Mouse (Mus musculus) gastrocnemius, postnatal 14 days (tissue): ENCODE measurements around the gene Irgc1. TPM values are rescaled to one million over a fixed set of nuclear protein-coding genes. Genes with fewer than 3 reads are reported as not detected.

Source experiments
- DNase-seq: peaks from one replicate; pipeline ENCODE4 v3.0.0; 2021; ENCODE audit warnings: mixed read lengths
- intact Hi-C: fragments of 180-260 bp; cut with DNase I; formaldehyde crosslinking; loops from one replicate; pipeline ENCODE4 v1.15.1; 2025; ENCODE audit warnings: low total_unique reads
- total RNA-seq, 2 experiments: library from RNA; stranded (reverse); gene quantifications; 2 replicates each; pipeline ENCODE4 v1.2.3; 2021

The Irgc1 gene
- total RNA-seq, 2 experiments from 2014 or later: 0.12 TPM; not detected in 1

- intact Hi-C loops: no loop called here
- DNase-seq: no peak
Observed at GRCm38 (mm10) chr7:24382730-24383372, 69.2 kb downstream of the Irgc1 start.

Other genes starting within 250 kb of the Irgc1 start
- gene Zfp111, start 240.9 kb downstream of the Irgc1 start, total RNA-seq: 1 to 10 TPM; 3.6 to 4.7 TPM
- 1 to 10 TPM; 1.5 to 1.7 TPM for gene Zfp109, start 214.7 kb downstream of the Irgc1 start, total RNA-seq
- 1 to 10 TPM; 1.4 TPM for gene Zfp108, start 197.5 kb downstream of the Irgc1 start, total RNA-seq
- 1 to 10 TPM; 3.0 to 3.7 TPM for gene Zfp93, start 181.9 kb downstream of the Irgc1 start, total RNA-seq
- 1 to 10 TPM; 2.6 to 3.8 TPM for gene Zfp61, start 151.1 kb downstream of the Irgc1 start, total RNA-seq
- 1 to 10 TPM; 1.7 to 2.4 TPM for gene Zfp94, start 135.6 kb downstream of the Irgc1 start, total RNA-seq
- gene Tescl, start 118.4 kb downstream of the Irgc1 start, total RNA-seq: not detected
- gene Lypd5, start 103.1 kb downstream of the Irgc1 start, total RNA-seq: not detected
- under 1 TPM; 0.29 to 0.33 TPM for gene Kcnn4, start 82.0 kb downstream of the Irgc1 start, total RNA-seq
- 1 to 10 TPM; 9.2 to 9.5 TPM for gene Smg9, start 52.7 kb downstream of the Irgc1 start, total RNA-seq
- 1 to 10 TPM in 1 of 2 experiments, under 1 TPM in 1; 0.84 to 1.2 TPM for gene Plaur, start 10.2 kb upstream of the Irgc1 start, total RNA-seq
- 10 to 100 TPM in 1 of 2 experiments, 1 to 10 TPM in 1; 5.3 to 17.7 TPM for gene Cadm4, start 29.7 kb upstream of the Irgc1 start, total RNA-seq
- gene Zfp428, start 54.7 kb upstream of the Irgc1 start, total RNA-seq: 1 to 10 TPM; 6.4 to 8.3 TPM
- gene AC161166.1, start 60.2 kb upstream of the Irgc1 start, total RNA-seq: not detected
- 10 to 100 TPM; 10.5 to 12.8 TPM for gene Irgq, start 78.4 kb upstream of the Irgc1 start, total RNA-seq
- gene Pinlyp, start 93.8 kb upstream of the Irgc1 start, total RNA-seq: not detected
- gene Xrcc1, start 94.0 kb upstream of the Irgc1 start, total RNA-seq: 10 to 100 TPM; 16.5 to 18.5 TPM
- gene Ethe1, start 135.2 kb upstream of the Irgc1 start, total RNA-seq: 10 to 100 TPM; 12.0 to 15.3 TPM
- gene Zfp575, start 135.3 kb upstream of the Irgc1 start, total RNA-seq: under 1 TPM; 0.38 to 0.45 TPM
- gene Phldb3, start 158.5 kb upstream of the Irgc1 start, total RNA-seq: under 1 TPM; 0.59 to 0.66 TPM
- gene Lypd3, start 184.3 kb upstream of the Irgc1 start, total RNA-seq: not detected
- not detected for gene Tex101, start 224.4 kb upstream of the Irgc1 start, total RNA-seq